Mouse (Mus musculus) erythroblast, embryonic 14.5 days (primary cell): ENCODE measurements around the gene Zfp273. TPM values are rescaled to one million over a fixed set of nuclear protein-coding genes. Genes with fewer than 3 reads are reported as not detected.
A peak's percentile ranks its signal among the peaks of the same experiment; 100 is the strongest.
"Not testable (repeated sequence)": the region's sequence is repeated elsewhere in the genome, so short reads cannot be mapped to it uniquely, and the experiment has no call there.

Experiments
- H3K27me3 ChIP-seq: 2 replicates; pipeline ENCODE4 v1.6.1; 2012; ENCODE audit warnings: inconsistent platforms; ENCODE audit not compliant: control insufficient read depth
- H3K36me3 ChIP-seq: 2 replicates; pipeline ENCODE4 v1.6.1; 2012; ENCODE audit warnings: mild to moderate bottlenecking, inconsistent platforms; ENCODE audit not compliant: control insufficient read depth
- H3K4me1 ChIP-seq: 2 replicates; pipeline ENCODE4 v1.6.1; 2012; ENCODE audit warnings: inconsistent platforms; ENCODE audit not compliant: control insufficient read depth
- H3K4me3 ChIP-seq: replicated peaks from 2 replicates; pipeline ENCODE3; 2012; ENCODE audit warnings: moderate library complexity, mild to moderate bottlenecking, inconsistent platforms
- H3K9me3 ChIP-seq: 2 replicates; pipeline ENCODE4 v1.6.1; 2012; ENCODE audit warnings: low read length, inconsistent platforms, mixed read lengths; ENCODE audit not compliant: control insufficient read depth
- GATA1 ChIP-seq: IDR thresholded peaks from 2 replicates; pipeline ENCODE4 v1.6.1; 2012; ENCODE audit warnings: low read length, inconsistent platforms, mixed read lengths
- TAL1 ChIP-seq: IDR thresholded peaks from 3 replicates; pipeline ENCODE4 v1.6.1; 2012; ENCODE audit warnings: low read length, inconsistent platforms, mixed read lengths
- polyA plus RNA-seq: library from polyadenylated mRNA; stranded (reverse); fragments of >175 nt; gene quantifications from 2 replicates; pipeline ENCODE4 v1.2.3, GENCODE M21; 2012

Zfp273 gene
- polyA plus RNA-seq, 1 experiment, result not detected

- Histone ChIP-seq H3K4me1 (no peaks in the 10 kb centered on the region), H3K4me3 (peak within 1 kb of the TSS; percentile 53), H3K36me3 (no peaks in the 10 kb centered on the region), H3K9me3 (peaks cover 3% of the 10 kb centered on the region; the same call in 1 of the 2 replicates), H3K27me3 (no peaks in the 10 kb centered on the region)
- TF ChIP-seq TAL1 (no peak), GATA1 (no peak)
Observed at GRCm38 (mm10) chr13:67830911-67831336, 17.4 kb downstream of the Zfp273 start, which contains the start of gene Gm10037. TSS of gene Gm10037 (plus strand) at chr13:67831106.

GRCm38 (mm10) chr13:67833137-67833536, 19.6 kb downstream of the Zfp273 start:
- H3K27me3 ChIP-seq, H3K4me1 ChIP-seq, H3K9me3 ChIP-seq, H3K36me3 ChIP-seq, H3K4me3 ChIP-seq: not testable (repeated sequence)

GRCm38 (mm10) chr13:67843775-67844118, 30.2 kb downstream of the Zfp273 start:
- Histone ChIP-seq H3K4me3 (no peak overlapping the region), H3K36me3 (no peaks in the 10 kb centered on the region), H3K4me1 (no peaks in the 10 kb centered on the region), H3K27me3 (no peaks in the 10 kb centered on the region), H3K9me3 (no peaks in the 10 kb centered on the region)
- no peak for TF ChIP-seq TAL1
- TF ChIP-seq GATA1, result no peak

- no peak overlapping the region for H3K4me3 ChIP-seq
- no peaks in the 10 kb centered on the region for H3K4me1 ChIP-seq
- TF ChIP-seq GATA1, result no peak
- no peak for TF ChIP-seq TAL1
- no peaks in the 10 kb centered on the region for H3K36me3 ChIP-seq
- H3K9me3 ChIP-seq, result no peaks in the 10 kb centered on the region
- no peaks in the 10 kb centered on the region for H3K27me3 ChIP-seq
Observed at GRCm38 (mm10) chr13:67844119-67844852, 30.7 kb downstream of the Zfp273 start.

GRCm38 (mm10) chr13:67844853-67845194, 31.3 kb downstream of the Zfp273 start:
- Histone ChIP-seq H3K27me3 (no peaks in the 10 kb centered on the region), H3K9me3 (no peaks in the 10 kb centered on the region), H3K36me3 (no peaks in the 10 kb centered on the region), H3K4me3 (no peak overlapping the region), H3K4me1 (no peaks in the 10 kb centered on the region)
- no peak for TF ChIP-seq TAL1
- no peak for TF ChIP-seq GATA1

GRCm38 (mm10) chr13:67850361-67850760, 36.8 kb downstream of the Zfp273 start:
- Histone ChIP-seq H3K4me1 (no peaks in the 10 kb centered on the region), H3K9me3 (0 out of 2 replicates have a peak, but pooled peaks cover 2% of the 10 kb centered on the region), H3K4me3 (no peak overlapping the region), H3K27me3 (no peaks in the 10 kb centered on the region), H3K36me3 (no peaks in the 10 kb centered on the region)
- TF ChIP-seq GATA1, result no peak
- TF ChIP-seq TAL1, result no peak

- Histone ChIP-seq H3K27me3 (no peaks in the 10 kb centered on the region), H3K4me3 (no peak overlapping the region), H3K4me1 (no peaks in the 10 kb centered on the region), H3K36me3 (no peaks in the 10 kb centered on the region), H3K9me3 (0 out of 2 replicates have a peak, but pooled peaks cover 2% of the 10 kb centered on the region)
- TF ChIP-seq GATA1 (no peak), TAL1 (no peak)
Observed at GRCm38 (mm10) chr13:67853130-67853529, 39.6 kb downstream of the Zfp273 start.

GRCm38 (mm10) chr13:67853983-67854382, 40.4 kb downstream of the Zfp273 start:
- Histone ChIP-seq H3K9me3 (0 out of 2 replicates have a peak, but pooled peaks cover 2% of the 10 kb centered on the region), H3K36me3 (no peaks in the 10 kb centered on the region), H3K4me1 (no peaks in the 10 kb centered on the region), H3K4me3 (no peak overlapping the region), H3K27me3 (no peaks in the 10 kb centered on the region)
- TF ChIP-seq GATA1 (no peak), TAL1 (no peak)

GRCm38 (mm10) chr13:67857317-67857716, 43.8 kb downstream of the Zfp273 start:
- TF ChIP-seq GATA1 (no peak), TAL1 (no peak)
- H3K9me3 ChIP-seq, result peaks cover 2% of the 10 kb centered on the region; the same call in 1 of the 2 replicates
- no peaks in the 10 kb centered on the region for H3K4me1 ChIP-seq
- H3K36me3 ChIP-seq, result no peaks in the 10 kb centered on the region
- H3K27me3 ChIP-seq, result no peaks in the 10 kb centered on the region
- H3K4me3 ChIP-seq, result no peak overlapping the region

- no peak for TF ChIP-seq TAL1
- no peak for TF ChIP-seq GATA1
- Histone ChIP-seq H3K4me1 (no peaks in the 10 kb centered on the region), H3K36me3 (no peaks in the 10 kb centered on the region), H3K9me3 (peaks cover 6% of the 10 kb centered on the region), H3K4me3 (no peak overlapping the region), H3K27me3 (no peaks in the 10 kb centered on the region)
Observed at GRCm38 (mm10) chr13:67862508-67862907, 49.0 kb downstream of the Zfp273 start.
